Comparison of ENCODE assay signal across 24 mouse cellular contexts in genomic region chrX:93928794-93929193, GRCm38 (mm10). TPM values are rescaled to one million over a fixed set of nuclear protein-coding genes. Genes with fewer than 3 reads are reported as not detected.
DNase-seq lines count a peak whose midpoint lies in the region; ATAC-seq and TF ChIP-seq lines count a peak whose summit lies in the region.
"Had no signal": no experiment of that assay in that cellular context is flagged by ENCODE, and none has a peak within 500 bp of the region (broad histone marks: within the 10 kb centered on the region; RNA-seq: fewer than 3 reads in every experiment).

No protein-coding gene starts in this region.

- no peaks in the 10 kb centered on the region for H3K9me3 ChIP-seq in G1E (replicated peaks)
- H3K9me3 ChIP-seq: forebrain, embryonic 12.5 days; hindbrain, embryonic 12.5 days; limb, embryonic 10.5 days had no signal

- no peak for TF ChIP-seq POLR2A in liver, adult 2 months (IDR thresholded peaks at IDR 0.05; ENCODE audit: extremely low read depth, insufficient read depth, low read length)
- no peak for TF ChIP-seq POLR2A in cerebellum, adult 2 months (IDR thresholded peaks at IDR 0.05; ENCODE audit: borderline replicate concordance, insufficient read depth, low read length)

- H3K36me3 ChIP-seq in G1E (replicated peaks): no peaks in the 10 kb centered on the region
- H3K36me3 ChIP-seq in liver, adult 2 months (ENCODE audit: control insufficient read depth, insufficient read depth, low read length): no peaks in the 10 kb centered on the region
- H3K36me3 ChIP-seq: forebrain, embryonic 12.5 days; hindbrain, embryonic 12.5 days; limb, embryonic 10.5 days had no signal

- no peak for DNase-seq in G1E (ENCODE audit: low spot score)
- DNase-seq in c-Kit-positive CD71-positive TER-119-positive erythroid progenitor cells, embryonic 14.5 days (ENCODE audit: low spot score): peak; percentile 55
- peak; percentile 56 for DNase-seq in liver, adult 2 months (ENCODE audit: extremely low read depth, low read depth, low spot score)
- no peak for DNase-seq in layer of hippocampus, adult 9-10 months (ENCODE audit: low spot score)
- DNase-seq in thymus, postnatal 0 days (ENCODE audit: low spot score): no peak
- DNase-seq in cerebellum, adult 2 months: no peak
- DNase-seq: adrenal gland, adult 8-10 months; cerebellum, adult 9-11 months; gastrocnemius, postnatal 25 days; heart, postnatal 10 days; kidney, adult 11 months; lung, embryonic 14.5 days; midbrain, embryonic 14.5 days; retina, postnatal 1 day; thymus, adult 18-20 months had no signal

- no peaks in the 10 kb centered on the region for H3K27me3 ChIP-seq in G1E (ENCODE audit: insufficient read depth, low read length)
- no peaks in the 10 kb centered on the region for H3K27me3 ChIP-seq in liver, adult 2 months (ENCODE audit: control insufficient read depth, insufficient read depth, low read length)
- no peaks in the 10 kb centered on the region for H3K27me3 ChIP-seq in cerebellum, adult 2 months (ENCODE audit: control insufficient read depth, insufficient read depth, low read length)

- peak; percentile 88 for ATAC-seq in G1E (ENCODE audit: extremely low read depth, insufficient number of reproducible peaks, low FRiP score, poor library complexity, severe bottlenecking)
- ATAC-seq in megakaryocyte progenitor cell, adult 5-6 weeks (replicated peaks; ENCODE audit: poor library complexity): peak; percentile 91
- ATAC-seq in CD4-positive, CD25-positive, alpha-beta regulatory T cell, adult 4 months: no peak

- H3K4me1 ChIP-seq in G1E (ENCODE audit: insufficient read depth, low read depth, low read length): peaks cover 31% of the 10 kb centered on the region
- peaks cover 2% of the 10 kb centered on the region; the same call in 1 of the 2 replicates for H3K4me1 ChIP-seq in liver, adult 2 months (ENCODE audit: control insufficient read depth, insufficient read depth, low read length)
- H3K4me1 ChIP-seq in cerebellum, adult 2 months (ENCODE audit: control insufficient read depth, insufficient read depth, low read length): no peaks in the 10 kb centered on the region
- H3K4me1 ChIP-seq: forebrain, embryonic 12.5 days; hindbrain, embryonic 12.5 days; limb, embryonic 10.5 days had no signal

- H3K79me2 ChIP-seq in liver, adult 2 months (ENCODE audit: control insufficient read depth, insufficient read depth, low read length): no peaks in the 10 kb centered on the region

- no peak overlapping the region for H3K9ac ChIP-seq in liver, adult 2 months (ENCODE audit: low read depth, low read length)
- H3K9ac ChIP-seq: forebrain, embryonic 12.5 days; hindbrain, embryonic 12.5 days; lung, embryonic 14.5 days had no signal

- H3K27ac ChIP-seq in liver, adult 2 months (replicated peaks; ENCODE audit: insufficient read depth, low read depth, low read length): no peak overlapping the region
- no peak overlapping the region for H3K27ac ChIP-seq in cerebellum, adult 2 months (ENCODE audit: insufficient read depth, low read length)
- H3K27ac ChIP-seq: forebrain, embryonic 12.5 days; hindbrain, embryonic 12.5 days; limb, embryonic 10.5 days had no signal

- 18% methylated on average over 1 of the region's 1 CpGs for WGBS in liver, adult 2 months
- WGBS in cerebellum, adult 2 months: 94% methylated on average over 1 of the region's 1 CpGs

- no peak for TF ChIP-seq CTCF in G1E (IDR thresholded peaks at IDR 0.05; ENCODE audit: low read depth, low read length)
- TF ChIP-seq CTCF in liver, adult 2 months (IDR thresholded peaks at IDR 0.05; ENCODE audit: low read depth, low read length): no peak
- no peak for TF ChIP-seq CTCF in cerebellum, adult 2 months (IDR thresholded peaks at IDR 0.05; ENCODE audit: borderline replicate concordance, insufficient read depth, low read depth, low read length)

- no peak overlapping the region for H3K4me3 ChIP-seq in G1E (ENCODE audit: low read depth, low read length)
- no peak overlapping the region for H3K4me3 ChIP-seq in liver, adult 2 months (ENCODE audit: insufficient read depth, low read depth, low read length)
- H3K4me3 ChIP-seq in cerebellum, adult 2 months (replicated peaks; ENCODE audit: insufficient read depth, low read depth, low read length): no peak overlapping the region
- H3K4me3 ChIP-seq: forebrain, embryonic 12.5 days; hindbrain, embryonic 12.5 days; limb, embryonic 10.5 days had no signal

RNA-seq across cellular contexts. Expression of gene AU015836, which starts 39.7 kb away (rescaled TPM):
- total RNA-seq in G1E (2014; fragmentation: Nextera tagmentation): not detected in 2 replicates
- total RNA-seq in G1E (2017): not detected in 2 replicates
- not detected in 2 replicates for polyA plus RNA-seq in G1E (2012)
- total RNA-seq in liver, adult 2 months (2014; rRNA removed): not detected in 2 replicates
- not detected in 2 replicates for polyA plus RNA-seq in liver, adult 2 months (2012; rRNA removed)
- not detected in 2 replicates for total RNA-seq in megakaryocyte progenitor cell, adult 5-6 weeks (2015)
- total RNA-seq in megakaryocyte progenitor cell, adult 5-6 weeks (2017): not detected in 2 replicates
- polyA plus RNA-seq in thymus, postnatal 0 days (2015; fragmentation: Nextera tagmentation; extraction: Ambion mirVana): not detected in 2 replicates
- polyA plus RNA-seq in cerebellum, adult 2 months (2012; rRNA removed): not detected in 2 replicates
- not detected for polyA plus RNA-seq in CD4-positive, CD25-positive, alpha-beta regulatory T cell, adult 4 months (2017; shearing (Covaris generic))
- total RNA-seq: adrenal gland, adult 8-10 months; gastrocnemius, postnatal 25 days; heart, postnatal 10 days; neutrophil, adult 5-6 weeks had no signal
- polyA plus RNA-seq: brain, embryonic 14.5 days; C2C12; forebrain, embryonic 12.5 days; hindbrain, embryonic 12.5 days; large intestine, adult 2 months; limb, embryonic 10.5 days; lung, embryonic 14.5 days; midbrain, embryonic 14.5 days had no signal

Comparison
In these comparisons a context has a peak if more than half of its experiments do, and no peak if none do; other contexts are left out.
1. DNase-seq: peak in c-Kit-positive CD71-positive TER-119-positive erythroid progenitor cells, embryonic 14.5 days (single experiment) and liver, adult 2 months (single experiment); none in G1E (single experiment), layer of hippocampus, adult 9-10 months (single experiment), thymus, postnatal 0 days (single experiment) and cerebellum, adult 2 months (0 of 2).